Mouse (Mus musculus): ENCODE measurements around the gene Gnpnat1.
A peak's percentile ranks its signal among the peaks of the same experiment; 100 is the strongest.
"Not testable (repeated sequence)": the region's sequence is repeated elsewhere in the genome, so short reads cannot be mapped to it uniquely, and the experiment has no call there.

Gene Gnpnat1

GRCm38 (mm10) chr14:45404813-45405212 is at the start of gene Gnpnat1:
Gnpnat1 (minus strand) TSS chr14:45404913.
- not testable (repeated sequence) for DNase-seq

GRCm38 (mm10) chr14:45453538-45454233 is 49.0 kb upstream of the Gnpnat1 start:
- DNase-seq = peak; percentile 60 to 71

GRCm38 (mm10) chr14:45452861-45453512 is 48.3 kb upstream of the Gnpnat1 start:
- DNase-seq = peak; percentile 73 to 84

GRCm38 (mm10) chr14:45452148-45452547 is 47.4 kb upstream of the Gnpnat1 start:
- DNase-seq = peak; percentile 56 to 67

GRCm38 (mm10) chr14:45451090-45451489 is 46.4 kb upstream of the Gnpnat1 start:
- DNase-seq = no peak

GRCm38 (mm10) chr14:45446777-45447176 is 42.1 kb upstream of the Gnpnat1 start:
- no peak for DNase-seq

GRCm38 (mm10) chr14:45445445-45445844 is 40.7 kb upstream of the Gnpnat1 start:
- DNase-seq = no peak

- DNase-seq = peak in 1 of 2 experiments; percentile 14
Observed at GRCm38 (mm10) chr14:45444870-45445269, 40.2 kb upstream of the Gnpnat1 start.

- DNase-seq = no peak
Observed at GRCm38 (mm10) chr14:45442781-45443560, 38.3 kb upstream of the Gnpnat1 start.

- no peak for DNase-seq
Observed at GRCm38 (mm10) chr14:45441291-45441690, 36.6 kb upstream of the Gnpnat1 start.

GRCm38 (mm10) chr14:45439387-45439786 is 34.7 kb upstream of the Gnpnat1 start:
- no peak for DNase-seq

- no peak for DNase-seq
Observed at GRCm38 (mm10) chr14:45438931-45439275, 34.2 kb upstream of the Gnpnat1 start.

GRCm38 (mm10) chr14:45438250-45438930 is 33.7 kb upstream of the Gnpnat1 start:
- no peak for DNase-seq

GRCm38 (mm10) chr14:45434220-45434619 is 29.5 kb upstream of the Gnpnat1 start:
- no peak for DNase-seq

GRCm38 (mm10) chr14:45432003-45432402 is 27.3 kb upstream of the Gnpnat1 start:
- peak in 1 of 2 experiments; percentile 56 for DNase-seq

- DNase-seq = peak in 1 of 2 experiments; percentile 58
Observed at GRCm38 (mm10) chr14:45430066-45430842, 25.5 kb upstream of the Gnpnat1 start.

GRCm38 (mm10) chr14:45423220-45423619 is 18.5 kb upstream of the Gnpnat1 start:
- DNase-seq = peak in 1 of 2 experiments; percentile 37

GRCm38 (mm10) chr14:45422371-45422770 is 17.7 kb upstream of the Gnpnat1 start:
- DNase-seq = no peak

GRCm38 (mm10) chr14:45419323-45419722 is 14.6 kb upstream of the Gnpnat1 start:
- DNase-seq = no peak

GRCm38 (mm10) chr14:45418553-45418952 is 13.8 kb upstream of the Gnpnat1 start:
- DNase-seq = no peak

GRCm38 (mm10) chr14:45416265-45416664 is 11.6 kb upstream of the Gnpnat1 start:
- DNase-seq = no peak

GRCm38 (mm10) chr14:45403651-45404050 is 1.1 kb downstream of the Gnpnat1 start:
- DNase-seq = no peak

Data from kidney, postnatal 4 days (tissue).